Mouse (Mus musculus): ENCODE measurements around the gene Mgl2. TPM values are rescaled to one million over a fixed set of nuclear protein-coding genes. Genes with fewer than 3 reads are reported as not detected.
"Not testable (repeated sequence)": the region's sequence is repeated elsewhere in the genome, so short reads cannot be mapped to it uniquely, and the experiment has no call there.

The Mgl2 gene
- 4.2 and 5.0 TPM in 2 replicates for total RNA-seq (2015; ENCODE audit: low replicate concordance)
- 8.0 and 12.5 TPM in 2 replicates for total RNA-seq (2017; ENCODE audit: low replicate concordance)

DNA sequence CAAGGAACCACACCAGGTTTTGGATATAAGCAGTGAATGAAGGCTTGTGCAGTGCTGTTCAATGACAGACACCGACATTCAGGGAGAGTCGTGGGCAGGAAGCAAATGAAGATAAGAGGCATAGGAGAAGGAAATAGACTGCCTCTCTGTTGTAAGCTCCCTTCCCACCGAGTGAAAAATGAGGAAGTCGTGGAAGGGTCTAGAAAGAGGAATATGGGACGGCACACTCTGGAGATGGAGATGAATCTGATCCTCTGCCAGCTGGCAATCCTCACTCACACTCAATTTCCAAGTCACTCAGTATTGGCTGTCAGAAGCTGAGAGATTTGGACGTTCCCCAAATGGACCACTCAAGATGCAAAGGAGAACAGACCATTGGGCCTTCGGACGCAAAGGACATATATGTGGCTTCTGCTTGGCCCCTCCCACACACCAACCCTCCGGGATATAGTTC, at the start of gene Mgl2:
TSS of gene Mgl2 (plus strand) at position 404 of the 454 bp plus-strand sequence.
- ATAC-seq (replicated peaks; ENCODE audit: low FRiP score, poor library complexity, severe bottlenecking): no peak

DNA sequence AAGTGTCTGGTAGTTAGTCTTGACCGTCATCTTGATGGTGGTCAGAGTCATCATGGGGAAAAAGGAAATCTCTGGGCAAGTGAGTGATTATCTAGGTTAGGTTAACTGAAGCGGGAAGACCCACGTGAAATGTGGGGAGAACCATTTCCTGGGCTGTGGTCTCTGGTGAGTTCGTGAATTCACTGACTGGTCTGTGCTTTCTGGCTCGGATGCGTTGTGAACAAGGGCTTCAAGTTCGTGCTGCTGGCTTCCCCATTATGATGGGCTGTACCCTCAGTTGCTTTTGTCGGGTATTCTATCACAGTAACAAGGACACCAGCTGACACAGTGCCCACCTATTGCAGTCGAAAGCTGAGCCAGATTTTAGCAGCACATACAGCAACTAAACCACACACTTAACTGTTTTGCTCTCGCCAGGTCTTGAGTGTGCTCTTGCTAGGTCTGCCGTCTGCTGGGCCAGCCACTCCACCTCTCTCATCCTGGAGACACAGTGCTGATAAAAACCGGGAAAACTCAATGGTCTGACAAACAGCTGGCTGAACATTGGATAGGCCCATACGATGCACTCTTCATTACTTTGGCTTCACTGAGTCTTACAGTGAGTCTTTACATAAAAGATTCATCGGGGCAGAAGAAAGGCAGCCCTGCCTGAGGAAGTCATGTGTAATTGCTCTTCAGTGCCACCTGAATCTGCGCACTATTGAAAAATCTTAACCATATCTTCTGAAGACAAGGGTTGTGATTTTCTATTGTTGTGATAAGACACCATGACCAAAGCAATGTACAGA, 49.1 kb upstream of the Mgl2 start:
- no peak for ATAC-seq (replicated peaks; ENCODE audit: low FRiP score, poor library complexity, severe bottlenecking)

DNA sequence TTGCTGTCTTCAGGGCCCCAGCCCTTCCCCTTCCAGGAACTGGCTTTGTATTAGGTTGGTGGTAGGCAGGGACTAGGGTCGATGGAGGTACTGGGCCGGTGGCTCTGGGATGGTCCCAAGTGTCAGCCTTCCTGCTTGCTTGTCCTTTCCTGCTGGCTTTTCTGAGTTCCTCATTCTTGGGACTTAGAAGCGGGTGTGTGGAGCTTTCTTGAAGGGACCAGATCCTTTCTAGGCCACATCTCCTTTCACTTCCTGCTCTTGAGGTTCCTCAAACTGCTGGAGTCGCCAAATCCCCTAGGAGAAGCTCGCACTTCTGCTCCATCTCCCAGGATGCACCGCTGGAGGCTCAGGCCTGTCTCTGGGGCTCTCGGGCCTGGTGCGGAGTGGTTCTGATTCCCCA, 45.6 kb upstream of the Mgl2 start:
- no peak for ATAC-seq (replicated peaks; ENCODE audit: low FRiP score, poor library complexity, severe bottlenecking)

DNA sequence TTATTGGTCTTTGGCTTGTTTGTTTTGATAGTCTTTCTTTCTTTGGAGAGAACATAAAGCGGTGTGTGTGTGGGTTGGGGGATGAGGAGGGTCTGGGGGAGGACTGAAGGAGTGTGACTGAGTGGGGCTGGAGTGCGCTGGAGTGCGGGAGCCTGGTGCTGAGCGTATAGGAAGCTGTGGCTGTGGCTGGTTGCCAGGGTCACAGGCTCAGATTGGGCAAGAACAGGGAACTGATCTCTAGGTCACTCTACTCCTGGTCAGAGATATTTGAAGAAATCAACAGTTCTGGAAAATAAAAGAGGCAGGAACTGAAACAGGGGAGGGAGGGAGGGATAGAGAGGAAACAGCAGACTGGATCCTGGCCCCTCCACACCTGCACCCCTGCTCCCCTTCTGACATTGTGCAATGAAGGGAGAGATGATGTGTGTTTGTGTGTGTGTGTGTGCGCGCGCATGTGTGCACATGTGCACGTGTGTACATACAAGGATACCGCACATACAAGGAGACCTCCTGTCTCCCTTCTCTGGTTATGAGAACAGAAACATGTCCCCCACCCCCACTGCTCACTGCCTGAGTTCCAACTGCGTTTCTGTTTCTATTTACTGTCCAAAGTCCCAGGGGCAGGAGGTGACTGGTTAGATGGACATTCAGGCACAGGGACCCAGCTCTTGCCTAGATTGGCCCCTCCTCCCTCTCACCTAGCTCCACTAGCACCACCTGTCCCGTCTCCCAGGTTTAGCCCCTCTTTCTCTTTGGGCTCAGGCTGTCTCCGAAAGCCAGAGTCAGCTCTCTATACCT, 37.9 kb upstream of the Mgl2 start, which contains the start of gene Asgr2:
TSS of gene Asgr2 (plus strand) at position 659 of the 798 bp plus-strand sequence.
- ATAC-seq (replicated peaks; ENCODE audit: low FRiP score, poor library complexity, severe bottlenecking): no peak

DNA sequence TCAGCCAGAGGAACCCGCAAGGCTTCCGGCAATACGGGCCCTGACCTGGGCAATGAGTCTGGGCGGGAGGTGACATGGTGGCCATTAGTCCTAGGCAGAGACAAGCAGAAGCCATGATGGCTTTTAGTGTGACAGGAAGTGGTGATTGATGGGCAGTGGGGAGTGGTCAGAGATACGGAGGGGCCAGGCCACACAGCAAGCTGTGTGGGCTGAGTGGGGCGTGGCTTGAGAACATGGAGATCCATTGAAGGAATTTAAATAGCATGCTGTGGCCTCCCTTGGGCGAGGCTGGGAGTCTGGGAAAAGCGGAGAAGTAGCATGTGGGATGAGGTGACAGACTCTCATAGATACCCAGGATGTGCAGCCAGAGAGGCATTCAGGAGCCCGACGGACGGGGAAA, 32.7 kb upstream of the Mgl2 start:
- no peak for ATAC-seq (replicated peaks; ENCODE audit: low FRiP score, poor library complexity, severe bottlenecking)

DNA sequence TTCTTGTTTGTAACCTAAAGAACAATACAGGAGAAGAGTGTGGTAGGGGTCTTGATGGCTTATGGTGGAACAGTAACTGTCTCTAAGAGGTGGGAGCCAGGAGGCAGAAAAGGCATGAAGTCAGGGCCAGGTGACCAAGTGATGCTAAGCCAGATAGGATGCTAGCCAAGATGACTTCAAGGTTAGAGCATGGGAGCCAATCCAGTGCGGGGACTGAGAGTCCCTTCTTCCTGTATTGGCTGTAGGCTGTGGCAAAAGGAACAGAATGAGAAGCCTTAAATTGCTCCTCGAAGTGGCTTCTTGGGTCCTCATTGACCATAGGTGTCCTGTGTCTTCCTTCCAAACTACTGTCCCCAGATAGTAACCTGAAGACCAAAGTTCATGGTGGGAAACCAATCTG, 31.0 kb upstream of the Mgl2 start:
- no peak for ATAC-seq (replicated peaks; ENCODE audit: low FRiP score, poor library complexity, severe bottlenecking)

DNA sequence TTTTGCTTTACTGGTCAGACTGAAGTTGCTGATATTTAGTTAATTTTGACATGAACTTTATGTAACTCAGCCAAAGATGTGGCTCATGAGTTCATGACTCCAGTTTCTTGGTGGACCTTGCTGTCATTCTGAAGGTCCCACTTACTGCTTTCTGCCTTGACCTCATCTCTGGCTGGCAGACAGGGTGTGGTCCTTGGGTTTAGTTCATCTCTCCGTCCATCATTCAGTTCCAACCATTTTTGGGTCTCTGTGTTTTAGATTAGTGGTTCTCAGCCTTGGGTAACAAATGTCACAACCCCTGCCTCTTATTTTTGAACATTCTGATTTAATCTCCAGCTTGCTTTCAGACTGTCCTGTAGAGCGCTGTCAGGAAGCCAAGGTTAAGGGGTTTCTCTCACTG, 30.3 kb upstream of the Mgl2 start:
- no peak for ATAC-seq (replicated peaks; ENCODE audit: low FRiP score, poor library complexity, severe bottlenecking)

DNA sequence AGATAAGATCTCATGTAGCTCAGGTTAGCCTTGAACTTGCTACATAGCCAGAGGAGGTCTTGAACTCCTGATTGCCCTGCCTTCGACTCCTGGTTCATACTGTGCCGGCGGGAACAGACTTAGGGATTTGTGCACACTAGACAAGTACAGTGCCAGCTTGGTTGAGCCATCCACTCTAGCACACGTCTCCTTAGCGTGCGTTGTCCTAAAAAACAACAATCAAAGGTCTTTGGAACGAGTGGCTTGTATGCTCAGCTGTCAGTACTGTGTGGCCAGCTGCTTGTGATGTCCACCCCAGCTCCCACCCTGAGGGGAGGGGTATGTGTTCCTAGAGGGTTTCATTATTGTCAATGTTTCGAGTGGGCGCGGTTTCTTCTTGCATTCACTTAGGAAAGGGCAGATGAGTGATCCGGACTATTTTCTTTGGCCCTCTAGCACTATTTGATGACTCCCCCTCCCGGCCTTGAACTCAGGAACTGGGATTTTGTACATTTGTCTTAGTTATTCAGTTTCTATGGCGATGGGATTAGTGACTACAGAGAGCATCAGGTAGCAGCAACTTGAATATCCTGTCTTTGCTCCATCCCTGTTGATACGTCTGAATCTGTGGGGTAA, 26.3 kb upstream of the Mgl2 start:
- no peak for ATAC-seq (replicated peaks; ENCODE audit: low FRiP score, poor library complexity, severe bottlenecking)

DNA sequence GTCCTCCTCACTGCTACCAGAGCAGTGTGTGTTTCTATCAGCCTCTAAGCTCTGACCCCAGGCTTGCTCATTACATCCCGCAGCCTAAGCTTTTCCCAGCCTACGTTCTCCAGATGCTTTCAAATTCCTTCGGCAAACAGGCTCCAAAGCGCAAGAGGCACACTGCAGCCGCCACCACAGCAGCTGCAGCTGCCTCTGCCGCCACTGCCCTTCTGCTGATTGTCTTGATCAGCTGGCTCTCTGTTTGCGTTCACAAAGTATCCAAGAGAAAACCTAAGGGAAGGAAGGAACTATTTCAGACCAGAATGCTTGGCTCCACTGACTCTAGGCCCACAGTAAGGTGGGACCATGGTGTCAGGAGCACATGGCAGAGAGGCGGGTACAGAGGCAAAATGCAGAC, 23.0 kb upstream of the Mgl2 start:
- ATAC-seq (replicated peaks; ENCODE audit: low FRiP score, poor library complexity, severe bottlenecking): no peak

DNA sequence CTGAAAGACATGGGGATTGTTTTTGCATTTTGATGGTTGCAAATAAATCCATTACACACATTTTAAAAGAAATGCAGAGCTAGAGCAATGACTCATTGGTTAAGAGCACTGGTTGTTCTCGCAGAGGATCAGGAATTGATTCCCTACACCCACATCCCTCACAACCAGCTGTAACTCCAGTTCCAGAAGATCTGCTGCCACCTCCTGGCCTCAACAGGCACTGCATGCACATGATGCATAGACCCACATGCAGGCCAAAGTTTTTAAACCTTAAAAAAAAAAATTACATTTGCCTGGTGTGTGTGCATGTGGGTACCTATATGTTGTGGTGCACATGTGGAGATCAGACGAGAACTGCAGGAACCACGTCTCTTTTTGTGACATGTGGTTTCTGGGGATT, 20.0 kb upstream of the Mgl2 start:
- peak; percentile 70 for ATAC-seq (replicated peaks; ENCODE audit: low FRiP score, poor library complexity, severe bottlenecking)

DNA sequence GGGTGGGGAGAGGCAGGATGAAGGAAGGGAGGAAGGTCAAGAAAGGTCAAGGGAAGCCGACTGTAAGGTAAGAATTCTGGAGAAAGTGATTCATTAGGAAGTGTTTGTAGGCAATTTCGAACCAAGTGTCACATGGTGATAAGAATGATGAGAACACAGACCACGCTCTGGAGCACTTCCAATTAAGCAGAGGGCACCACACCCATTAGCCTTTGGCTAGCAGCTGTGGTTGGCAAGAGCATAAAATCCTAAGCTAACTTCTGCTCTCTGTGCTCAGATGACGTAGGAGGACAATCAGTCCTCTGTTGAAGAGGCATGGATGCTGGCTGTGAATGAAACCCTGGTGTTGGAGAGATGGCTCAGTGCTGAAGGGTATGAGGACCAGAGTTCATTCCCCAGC, 15.6 kb upstream of the Mgl2 start:
- ATAC-seq (replicated peaks; ENCODE audit: low FRiP score, poor library complexity, severe bottlenecking): no peak

DNA sequence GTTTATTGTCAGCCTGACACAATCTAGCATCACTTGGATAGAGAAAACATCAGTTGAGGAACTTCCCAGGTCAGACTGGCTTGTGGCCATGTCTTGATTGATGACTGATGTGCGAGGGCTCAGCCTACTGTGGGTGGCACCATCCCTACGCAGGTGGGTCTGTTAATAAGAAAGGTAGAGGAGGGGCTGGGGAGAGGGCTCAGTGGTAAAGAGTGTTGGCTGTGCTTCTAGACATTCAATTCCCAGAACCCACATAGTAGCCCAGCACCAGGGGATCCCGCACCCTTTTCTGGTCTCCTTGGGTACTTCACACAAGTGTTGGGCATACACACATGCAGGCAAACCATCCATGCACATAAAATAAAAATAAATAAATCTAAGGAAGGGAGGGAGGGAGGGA, 14.2 kb upstream of the Mgl2 start:
- ATAC-seq (replicated peaks; ENCODE audit: low FRiP score, poor library complexity, severe bottlenecking): no peak

DNA sequence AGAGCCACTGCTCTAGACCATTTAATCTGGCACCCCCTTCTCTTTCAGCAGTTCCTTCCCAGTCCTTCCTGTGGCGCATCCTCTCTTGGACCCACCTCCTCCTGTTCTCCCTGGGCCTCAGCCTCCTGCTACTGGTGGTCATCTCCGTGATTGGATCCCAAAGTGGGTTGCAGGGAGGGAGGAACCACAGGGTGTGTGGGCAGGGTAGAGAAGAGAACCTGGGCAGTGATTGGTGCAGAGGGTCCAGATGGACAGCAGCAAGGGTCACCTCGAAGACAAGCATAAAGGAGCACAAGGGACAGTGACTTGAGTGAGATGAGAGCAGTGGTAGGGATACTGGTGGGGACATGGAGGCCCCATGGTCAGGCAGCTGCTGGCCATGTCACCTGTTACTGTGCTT, 4.9 kb downstream of the Mgl2 start:
- not testable (repeated sequence) for ATAC-seq (replicated peaks; ENCODE audit: low FRiP score, poor library complexity, severe bottlenecking)

DNA sequence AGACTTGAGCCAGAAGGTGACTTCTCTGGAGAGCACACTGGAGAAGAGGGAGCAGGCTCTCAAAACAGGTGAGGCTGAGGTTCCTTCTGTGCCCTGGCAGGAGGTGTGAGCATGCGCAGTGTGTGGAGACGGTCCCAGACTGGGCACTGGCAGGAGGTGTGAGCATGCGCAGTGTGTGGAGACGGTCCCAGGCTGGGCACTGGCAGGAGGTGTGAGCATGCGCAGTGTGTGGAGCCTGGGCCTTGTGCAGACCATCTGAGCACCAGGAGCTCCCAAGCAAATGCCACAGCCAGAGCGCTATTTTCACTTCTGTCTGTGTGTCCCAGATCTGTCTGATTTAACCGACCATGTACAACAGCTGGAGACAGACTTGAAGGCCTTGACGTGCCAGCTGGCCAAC, 5.8 kb downstream of the Mgl2 start:
- peak; percentile 34; the same call in 1 of the 2 replicates for ATAC-seq (replicated peaks; ENCODE audit: low FRiP score, poor library complexity, severe bottlenecking)

DNA sequence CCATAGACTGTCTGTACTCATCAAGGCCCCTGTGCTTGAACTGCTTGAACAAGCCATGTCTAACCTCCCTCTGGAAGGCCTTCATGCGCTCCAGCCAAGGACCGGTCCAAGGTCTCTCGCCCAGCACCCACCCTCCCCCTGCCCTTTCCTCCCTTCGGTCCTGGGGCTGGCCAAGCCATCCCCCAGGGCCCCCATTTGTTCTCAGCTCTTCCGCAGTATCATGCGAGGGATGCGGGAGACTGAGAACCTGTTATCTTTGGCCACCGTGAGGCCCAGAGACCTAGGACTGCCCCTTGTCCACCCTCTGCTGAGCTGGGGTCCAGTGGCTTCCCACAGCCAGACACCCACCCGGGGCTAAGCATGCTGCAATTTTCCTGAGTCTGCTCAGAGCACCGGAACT, 9.0 kb downstream of the Mgl2 start:
- no peak for ATAC-seq (replicated peaks; ENCODE audit: low FRiP score, poor library complexity, severe bottlenecking)

DNA sequence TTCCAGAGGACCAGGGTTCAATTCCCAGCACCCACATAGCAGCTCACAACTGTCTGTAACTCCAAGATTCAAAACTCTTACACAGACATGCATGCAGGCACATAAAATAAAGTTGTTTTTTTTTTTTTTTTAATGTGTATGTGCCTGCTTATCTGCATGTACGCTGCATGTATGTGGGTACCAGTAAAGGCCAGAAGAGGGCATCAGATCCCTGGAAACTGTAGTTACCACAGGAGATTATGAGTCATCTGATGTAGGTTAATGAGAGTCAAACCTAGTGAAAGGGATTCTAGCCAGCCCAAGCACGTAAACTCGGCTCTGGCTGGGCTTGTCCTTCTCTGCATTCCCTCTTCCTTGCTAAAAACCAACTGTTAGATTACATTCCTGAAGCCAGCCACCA, 20.9 kb downstream of the Mgl2 start:
- no peak for ATAC-seq (replicated peaks; ENCODE audit: low FRiP score, poor library complexity, severe bottlenecking)

DNA sequence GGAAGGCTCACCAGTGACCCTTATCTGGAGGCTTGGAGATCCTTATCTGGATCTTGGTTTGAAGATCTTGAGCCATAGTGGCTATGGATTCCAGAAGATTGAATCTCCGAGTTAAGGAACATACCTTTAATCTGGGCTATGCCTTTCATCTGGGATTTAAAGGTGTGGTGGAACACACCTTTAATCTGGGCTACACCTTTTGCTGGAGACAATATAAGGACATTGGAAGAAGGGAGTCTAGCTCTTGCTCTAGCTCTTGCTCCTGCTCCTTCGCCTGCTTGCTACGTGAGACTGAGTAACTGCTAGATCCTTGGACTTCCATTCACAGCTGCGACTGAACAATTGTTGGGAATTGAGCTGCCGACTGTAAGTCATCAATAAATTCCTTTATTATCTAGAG, 25.8 kb downstream of the Mgl2 start, which contains the start of gene Clec10a:
TSS of gene Clec10a (plus strand) at position 301 of the 400 bp plus-strand sequence.
- ATAC-seq (replicated peaks; ENCODE audit: low FRiP score, poor library complexity, severe bottlenecking): not testable (repeated sequence)

DNA sequence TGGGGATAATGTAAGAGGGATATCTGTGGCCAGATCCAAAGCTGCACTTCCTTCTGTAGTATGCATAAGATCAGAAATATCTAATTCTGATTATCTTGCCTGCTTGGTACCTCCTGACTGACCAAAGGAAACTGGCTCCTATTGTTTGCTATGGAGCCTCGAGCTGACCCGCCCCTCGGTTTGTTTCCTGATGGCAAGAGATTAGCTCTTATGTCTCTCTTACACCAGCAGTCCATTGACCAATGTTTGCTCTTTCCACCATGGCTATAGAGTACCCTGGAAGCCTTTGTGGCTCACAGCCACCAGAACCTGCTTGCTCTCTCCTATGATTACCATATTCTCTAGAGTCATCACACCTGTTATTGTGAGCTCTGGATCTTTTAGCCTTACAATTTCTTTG, 32.2 kb downstream of the Mgl2 start:
- no peak for ATAC-seq (replicated peaks; ENCODE audit: low FRiP score, poor library complexity, severe bottlenecking)

DNA sequence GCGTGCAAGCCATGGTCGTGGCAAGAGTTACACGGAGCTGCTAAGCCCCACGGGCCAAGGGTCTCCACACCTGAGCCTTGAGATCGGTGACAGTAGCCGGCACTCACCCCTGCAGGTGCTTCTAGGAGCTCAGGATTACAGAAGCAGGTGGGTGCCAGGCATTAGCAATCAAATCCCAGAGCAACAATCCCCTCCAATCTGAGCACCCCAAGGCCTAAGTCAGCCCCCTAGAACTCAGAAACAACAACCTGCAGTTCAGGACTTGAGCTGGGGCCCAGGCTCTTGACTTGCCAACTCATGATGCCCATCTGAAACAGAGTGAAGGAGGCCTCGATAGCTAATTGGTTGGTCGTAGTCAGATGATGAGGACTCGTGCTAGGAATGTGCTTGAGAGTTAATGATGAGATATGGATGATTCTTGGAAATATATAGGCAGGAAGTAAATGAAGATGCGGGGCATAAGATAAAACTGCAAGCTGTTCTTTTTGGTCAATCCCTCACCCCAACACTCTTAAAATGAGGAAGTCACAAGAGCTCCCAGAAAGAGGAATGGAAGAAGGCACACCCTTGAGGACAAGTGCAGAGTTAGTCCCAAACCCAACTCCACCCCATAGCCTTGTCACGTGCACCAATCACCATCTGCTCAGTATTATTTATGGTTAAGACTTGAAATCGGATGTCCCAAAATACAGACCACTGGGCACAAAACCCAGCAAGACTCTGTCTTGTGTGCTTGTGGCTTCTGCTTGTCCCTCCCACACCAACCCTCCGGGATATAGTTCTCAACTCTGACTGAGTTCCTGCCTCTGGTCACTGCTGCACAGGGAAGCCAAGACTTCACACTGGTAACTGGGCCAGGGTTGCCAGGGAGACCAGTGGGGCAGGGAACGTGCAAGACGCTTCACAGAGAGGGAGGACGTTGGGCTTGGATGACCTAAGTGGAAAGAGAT, 36.1 kb downstream of the Mgl2 start:
- no peak for ATAC-seq (replicated peaks; ENCODE audit: low FRiP score, poor library complexity, severe bottlenecking)

All from erythroid progenitor cell, adult 5-6 weeks (primary cell).